Mouse (Mus musculus): ENCODE data around the gene Tnfrsf9. TPM values are rescaled to one million over a fixed set of nuclear protein-coding genes. Genes with fewer than 3 reads are reported as not detected.

Gene Tnfrsf9
- polyA plus RNA-seq, 1 experiment from 2014 or later = 0.19 TPM

- no peak for ATAC-seq (replicated peaks)
- no peak overlapping the region for H3K4me2 ChIP-seq (replicated peaks)
- no peak overlapping the region for H3K9ac ChIP-seq (replicated peaks)
- H3K4me1 ChIP-seq = no peaks in the 10 kb centered on the region
- H3K4me3 ChIP-seq = no peak overlapping the region
- no peaks in the 10 kb centered on the region for H3K9me3 ChIP-seq
- no peaks in the 10 kb centered on the region for H3K27me3 ChIP-seq
- no peak overlapping the region for H3K27ac ChIP-seq (replicated peaks)
- no peaks in the 10 kb centered on the region for H3K36me3 ChIP-seq
- WGBS = 90% methylated on average over 8 of the region's 8 CpGs
Measured at GRCm38 (mm10) chr4:150921206-150921605, 6.8 kb downstream of the Tnfrsf9 start.

GRCm38 (mm10) chr4:150924308-150924707, 9.9 kb downstream of the Tnfrsf9 start:
- no peak overlapping the region for H3K27ac ChIP-seq (replicated peaks)
- H3K4me1 ChIP-seq = no peaks in the 10 kb centered on the region
- WGBS = 89% methylated on average over 13 of the region's 13 CpGs
- no peak overlapping the region for H3K4me3 ChIP-seq
- no peaks in the 10 kb centered on the region for H3K36me3 ChIP-seq
- H3K9me3 ChIP-seq = no peaks in the 10 kb centered on the region
- no peaks in the 10 kb centered on the region for H3K27me3 ChIP-seq
- no peak for ATAC-seq (replicated peaks)
- H3K9ac ChIP-seq (replicated peaks) = no peak overlapping the region
- H3K4me2 ChIP-seq (replicated peaks) = no peak overlapping the region

GRCm38 (mm10) chr4:150924936-150925335, 10.6 kb downstream of the Tnfrsf9 start:
- Histone ChIP-seq H3K4me1 (no peaks in the 10 kb centered on the region), H3K27me3 (no peaks in the 10 kb centered on the region), H3K4me3 (no peak overlapping the region), H3K9me3 (no peaks in the 10 kb centered on the region), H3K9ac (replicated peaks) (no peak overlapping the region), H3K4me2 (replicated peaks) (no peak overlapping the region), H3K36me3 (no peaks in the 10 kb centered on the region), H3K27ac (replicated peaks) (no peak overlapping the region)
- WGBS = 90% methylated on average over 6 of the region's 6 CpGs
- ATAC-seq (replicated peaks) = no peak

GRCm38 (mm10) chr4:150925923-150926322, 11.6 kb downstream of the Tnfrsf9 start:
- H3K4me1 ChIP-seq = no peaks in the 10 kb centered on the region
- H3K9me3 ChIP-seq = no peaks in the 10 kb centered on the region
- H3K27me3 ChIP-seq = no peaks in the 10 kb centered on the region
- no peaks in the 10 kb centered on the region for H3K36me3 ChIP-seq
- H3K4me2 ChIP-seq (replicated peaks) = no peak overlapping the region
- 63% methylated on average over 5 of the region's 5 CpGs for WGBS
- no peak for ATAC-seq (replicated peaks)
- no peak overlapping the region for H3K27ac ChIP-seq (replicated peaks)
- H3K4me3 ChIP-seq = no peak overlapping the region
- no peak overlapping the region for H3K9ac ChIP-seq (replicated peaks)

- Histone ChIP-seq H3K4me2 (replicated peaks) (no peak overlapping the region), H3K4me3 (no peak overlapping the region), H3K27me3 (no peaks in the 10 kb centered on the region), H3K9ac (replicated peaks) (no peak overlapping the region), H3K36me3 (no peaks in the 10 kb centered on the region), H3K4me1 (no peaks in the 10 kb centered on the region), H3K9me3 (no peaks in the 10 kb centered on the region), H3K27ac (replicated peaks) (no peak overlapping the region)
- ATAC-seq (replicated peaks) = no peak
- WGBS = 46% methylated on average over 14 of the region's 14 CpGs
Measured at GRCm38 (mm10) chr4:150926924-150927705, 12.8 kb downstream of the Tnfrsf9 start.

- no peak overlapping the region for H3K4me3 ChIP-seq
- H3K27ac ChIP-seq (replicated peaks) = no peak overlapping the region
Measured at GRCm38 (mm10) chr4:150927789-150928188, 13.4 kb downstream of the Tnfrsf9 start.

GRCm38 (mm10) chr4:150933503-150933902, 19.1 kb downstream of the Tnfrsf9 start:
- no peaks in the 10 kb centered on the region for H3K4me1 ChIP-seq
- ATAC-seq (replicated peaks) = no peak
- no peak overlapping the region for H3K27ac ChIP-seq (replicated peaks)
- H3K4me2 ChIP-seq (replicated peaks) = no peak overlapping the region
- WGBS = 77% methylated on average over 1 of the region's 1 CpGs
- H3K27me3 ChIP-seq = no peaks in the 10 kb centered on the region
- no peaks in the 10 kb centered on the region for H3K9me3 ChIP-seq
- H3K9ac ChIP-seq (replicated peaks) = no peak overlapping the region
- no peak overlapping the region for H3K4me3 ChIP-seq
- no peaks in the 10 kb centered on the region for H3K36me3 ChIP-seq

More at GRCm38 (mm10) chr4:150927789-150928188, 13.4 kb downstream of the Tnfrsf9 start:
- Histone ChIP-seq H3K9me3 (no peaks in the 10 kb centered on the region), H3K36me3 (no peaks in the 10 kb centered on the region), H3K4me2 (replicated peaks) (no peak overlapping the region), H3K9ac (replicated peaks) (no peak overlapping the region), H3K27me3 (no peaks in the 10 kb centered on the region), H3K4me1 (no peaks in the 10 kb centered on the region)
- 80% methylated on average over 10 of the region's 10 CpGs for WGBS
- ATAC-seq (replicated peaks) = no peak

GRCm38 (mm10) chr4:150937293-150938062, 23.1 kb downstream of the Tnfrsf9 start:
- Histone ChIP-seq H3K9ac (replicated peaks) (no peak overlapping the region), H3K9me3 (no peaks in the 10 kb centered on the region), H3K27ac (replicated peaks) (no peak overlapping the region), H3K4me2 (replicated peaks) (no peak overlapping the region), H3K4me3 (no peak overlapping the region), H3K36me3 (no peaks in the 10 kb centered on the region), H3K4me1 (no peaks in the 10 kb centered on the region), H3K27me3 (no peaks in the 10 kb centered on the region)
- WGBS = 84% methylated on average over 16 of the region's 16 CpGs
- no peak for ATAC-seq (replicated peaks)

GRCm38 (mm10) chr4:150938063-150938452, 23.7 kb downstream of the Tnfrsf9 start:
- no peak for ATAC-seq (replicated peaks)
- H3K4me3 ChIP-seq = no peak overlapping the region
- no peak overlapping the region for H3K9ac ChIP-seq (replicated peaks)
- H3K36me3 ChIP-seq = no peaks in the 10 kb centered on the region
- no peaks in the 10 kb centered on the region for H3K9me3 ChIP-seq
- no peaks in the 10 kb centered on the region for H3K27me3 ChIP-seq
- H3K4me1 ChIP-seq = no peaks in the 10 kb centered on the region
- no peak overlapping the region for H3K4me2 ChIP-seq (replicated peaks)
- 61% methylated on average over 14 of the region's 14 CpGs for WGBS
- no peak overlapping the region for H3K27ac ChIP-seq (replicated peaks)

- no peaks in the 10 kb centered on the region for H3K4me1 ChIP-seq
- no peaks in the 10 kb centered on the region for H3K27me3 ChIP-seq
- H3K9me3 ChIP-seq = no peaks in the 10 kb centered on the region
- H3K27ac ChIP-seq (replicated peaks) = no peak overlapping the region
- WGBS = 69% methylated on average over 13 of the region's 13 CpGs
- no peak overlapping the region for H3K9ac ChIP-seq (replicated peaks)
- H3K4me3 ChIP-seq = no peak overlapping the region
- no peaks in the 10 kb centered on the region for H3K36me3 ChIP-seq
- no peak overlapping the region for H3K4me2 ChIP-seq (replicated peaks)
- ATAC-seq (replicated peaks) = no peak
Measured at GRCm38 (mm10) chr4:150939991-150940651, 25.8 kb downstream of the Tnfrsf9 start.

- Histone ChIP-seq H3K4me2 (replicated peaks) (no peak overlapping the region), H3K36me3 (no peaks in the 10 kb centered on the region), H3K27me3 (no peaks in the 10 kb centered on the region), H3K27ac (replicated peaks) (no peak overlapping the region), H3K4me3 (no peak overlapping the region), H3K4me1 (no peaks in the 10 kb centered on the region), H3K9ac (replicated peaks) (no peak overlapping the region), H3K9me3 (no peaks in the 10 kb centered on the region)
- ATAC-seq (replicated peaks) = no peak
- WGBS = 92% methylated on average over 7 of the region's 7 CpGs
Measured at GRCm38 (mm10) chr4:150944707-150945106, 30.3 kb downstream of the Tnfrsf9 start.

GRCm38 (mm10) chr4:150950972-150951371, 36.6 kb downstream of the Tnfrsf9 start:
- H3K4me2 ChIP-seq (replicated peaks) = no peak overlapping the region
- no peaks in the 10 kb centered on the region for H3K9me3 ChIP-seq
- H3K27me3 ChIP-seq = no peaks in the 10 kb centered on the region
- H3K9ac ChIP-seq (replicated peaks) = no peak overlapping the region
- H3K36me3 ChIP-seq = no peaks in the 10 kb centered on the region
- no peak for ATAC-seq (replicated peaks)
- no peaks in the 10 kb centered on the region for H3K4me1 ChIP-seq
- H3K4me3 ChIP-seq = no peak overlapping the region
- no peak overlapping the region for H3K27ac ChIP-seq (replicated peaks)
- 84% methylated on average over 10 of the region's 10 CpGs for WGBS
